Mouse (Mus musculus) layer of hippocampus, adult 8-10 months (tissue): ENCODE results near the gene Mrpl24. TPM values are rescaled to one million over a fixed set of nuclear protein-coding genes. Genes with fewer than 3 reads are reported as not detected.

Experiments
- DNase-seq, 2 experiments: peaks; one replicate each; pipeline ENCODE4 v3.0.0; 2022; ENCODE audit warnings: low spot score in 2 of 2
- total RNA-seq, 4 experiments: library from RNA; stranded (reverse); gene quantifications; 2 replicates each; pipeline ENCODE4 v1.2.4; 2022

The Mrpl24 gene
- total RNA-seq, 4 experiments from 2014 or later: 58.6 to 59.7 (median 59.5) TPM

- DNase-seq: peak in 1 of 2 experiments; percentile 3
Measured at GRCm38 (mm10) chr3:87909874-87910273, 9.4 kb upstream of the Mrpl24 start.

GRCm38 (mm10) chr3:87910573-87911141 lies 8.6 kb upstream of the Mrpl24 start:
- peak; percentile 39 to 66 for DNase-seq

- no peak for DNase-seq
Measured at GRCm38 (mm10) chr3:87913491-87913890, 5.8 kb upstream of the Mrpl24 start.

- DNase-seq: no peak
Measured at GRCm38 (mm10) chr3:87913891-87914290, 5.4 kb upstream of the Mrpl24 start.

GRCm38 (mm10) chr3:87916990-87917389 lies 2.3 kb upstream of the Mrpl24 start:
- DNase-seq: no peak

- no peak for DNase-seq
Measured at GRCm38 (mm10) chr3:87918551-87918950, 755 bp upstream of the Mrpl24 start.

GRCm38 (mm10) chr3:87920270-87920943 lies 1.1 kb downstream of the Mrpl24 start:
- DNase-seq: no peak

GRCm38 (mm10) chr3:87924996-87925395 lies 5.7 kb downstream of the Mrpl24 start:
- no peak for DNase-seq

- DNase-seq: no peak
Measured at GRCm38 (mm10) chr3:87927452-87927851, 8.1 kb downstream of the Mrpl24 start.

- no peak for DNase-seq
Measured at GRCm38 (mm10) chr3:87929341-87930077, 10.2 kb downstream of the Mrpl24 start.

- DNase-seq: peak; percentile 96 to 97
Measured at GRCm38 (mm10) chr3:87930078-87930795, 10.9 kb downstream of the Mrpl24 start, which contains the start of the genes Isg20l2 and Rrnad1. TSS of gene Isg20l2 (plus strand) at chr3:87930314. TSS of gene Rrnad1 (minus strand) at chr3:87930717.

- DNase-seq: no peak
Measured at GRCm38 (mm10) chr3:87934026-87934425, 14.7 kb downstream of the Mrpl24 start.

GRCm38 (mm10) chr3:87934501-87934900 lies 15.2 kb downstream of the Mrpl24 start:
- DNase-seq: no peak

- no peak for DNase-seq
Measured at GRCm38 (mm10) chr3:87935201-87935600, 15.9 kb downstream of the Mrpl24 start.

- DNase-seq: peak in 1 of 2 experiments; percentile 75
Measured at GRCm38 (mm10) chr3:87935776-87936175, 16.5 kb downstream of the Mrpl24 start.

GRCm38 (mm10) chr3:87940611-87941010 lies 21.3 kb downstream of the Mrpl24 start:
- no peak for DNase-seq

GRCm38 (mm10) chr3:87942471-87942870 lies 23.2 kb downstream of the Mrpl24 start:
- DNase-seq: no peak

- DNase-seq: no peak
Measured at GRCm38 (mm10) chr3:87943586-87943985, 24.3 kb downstream of the Mrpl24 start.

GRCm38 (mm10) chr3:87944838-87945600 lies 25.7 kb downstream of the Mrpl24 start:
- no peak for DNase-seq

- DNase-seq: no peak
Measured at GRCm38 (mm10) chr3:87945781-87946540, 26.7 kb downstream of the Mrpl24 start.
